Mouse (Mus musculus) small intestine, adult 2 months (tissue): ENCODE measurements around the gene Tmcc3.

Source experiments
- CTCF ChIP-seq: fragments of 200-500 bp; IDR thresholded peaks from 2 replicates; pipeline ENCODE4 v1.5.1; 2012; ENCODE audit warnings: low read depth, mild to moderate bottlenecking, control low read depth, inconsistent platforms, low read length, moderate library complexity, mixed read lengths; ENCODE audit not compliant: insufficient replicate concordance, insufficient read length; ENCODE audit errors: extremely low read depth
- POLR2A ChIP-seq: fragments of 200-500 bp; IDR thresholded peaks from 2 replicates; pipeline ENCODE4 v1.6.1; 2012; ENCODE audit warnings: low read depth, mild to moderate bottlenecking, control low read depth, inconsistent platforms, low read length, moderate library complexity

DNA sequence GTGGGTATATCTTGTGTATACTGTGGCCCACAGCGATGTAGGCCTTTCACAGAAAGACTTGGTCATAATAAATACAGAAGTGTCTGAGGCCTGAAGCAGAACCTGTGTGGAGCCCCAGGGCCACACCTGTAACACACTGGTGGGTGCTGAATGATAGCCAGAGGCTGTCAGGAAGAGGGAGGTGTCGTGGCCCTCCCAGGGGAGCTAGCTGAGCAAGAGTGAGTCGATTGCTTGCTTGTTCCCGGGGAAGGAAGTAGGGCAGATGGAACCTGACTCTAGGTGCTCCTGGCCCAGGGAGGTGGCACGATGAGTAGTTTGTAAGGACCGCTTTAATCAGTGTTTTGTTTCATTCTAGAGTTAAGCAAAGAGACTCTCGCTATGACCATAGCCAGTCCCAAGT, 208.1 kb downstream of the Tmcc3 start:
- no peak for TF ChIP-seq CTCF
- no peak for TF ChIP-seq POLR2A
